Mouse (Mus musculus) layer of hippocampus, postnatal 10 days (tissue): ENCODE measurements at regions not wholly inside any gene's neighbourhood (a gene's known extent, or its start where the extent isn't known, plus 50 kb on each side); places are given as distances from the start of the nearest gene placed in this dataset.

Experiments used
- DNase-seq, 2 experiments: peaks; one replicate each; pipeline ENCODE4 v3.0.0; 2021; ENCODE audit warnings: low spot score in 2 of 2

DNA sequence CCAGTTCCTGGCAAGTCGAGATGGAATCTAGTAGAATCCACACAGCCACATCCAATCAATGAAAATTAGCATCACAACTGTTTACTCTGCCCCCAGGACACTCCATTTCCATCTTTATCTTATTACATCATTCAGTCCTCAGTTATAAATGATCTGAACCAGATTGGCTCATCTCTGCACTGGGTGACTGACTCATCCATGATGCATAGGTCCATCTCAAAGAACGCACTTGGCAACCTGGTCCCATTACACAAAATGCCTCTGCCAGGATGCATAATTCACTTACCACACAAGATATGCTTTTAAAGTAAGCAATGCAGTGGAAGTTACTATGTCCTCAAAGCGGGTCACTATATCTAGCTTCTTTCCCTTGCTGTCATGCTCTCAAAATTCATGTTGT is 110.0 kb upstream of the Gria1 start:
- DNase-seq = no peak

DNA sequence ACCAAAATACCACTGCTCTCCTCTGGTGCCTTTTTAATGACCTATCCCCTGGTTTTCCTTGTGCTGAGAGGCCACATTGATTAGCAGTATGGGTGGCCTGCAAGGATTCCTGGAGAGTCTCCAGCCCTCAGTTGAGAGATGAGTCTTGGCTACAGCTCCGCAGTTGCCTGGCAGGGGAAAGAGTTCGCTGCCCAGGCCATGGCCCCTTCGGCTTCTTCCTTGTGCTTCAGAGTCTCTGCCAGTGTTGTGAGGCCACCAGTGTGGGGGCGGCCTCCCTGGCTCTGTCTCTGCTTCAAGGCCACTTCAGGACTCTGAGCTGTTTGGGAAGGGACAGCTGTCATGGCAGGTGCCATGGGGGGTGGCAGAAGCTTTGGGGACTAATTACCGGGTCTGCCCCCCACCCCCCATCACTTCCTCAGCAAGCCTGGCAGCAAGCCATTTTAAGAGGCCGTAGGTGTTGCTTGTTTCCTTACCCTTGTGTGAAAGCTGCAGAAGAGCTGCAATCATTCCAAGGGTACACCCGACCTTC is 85.8 kb upstream of the Gria1 start:
- peak; percentile 25 to 38 for DNase-seq

DNA sequence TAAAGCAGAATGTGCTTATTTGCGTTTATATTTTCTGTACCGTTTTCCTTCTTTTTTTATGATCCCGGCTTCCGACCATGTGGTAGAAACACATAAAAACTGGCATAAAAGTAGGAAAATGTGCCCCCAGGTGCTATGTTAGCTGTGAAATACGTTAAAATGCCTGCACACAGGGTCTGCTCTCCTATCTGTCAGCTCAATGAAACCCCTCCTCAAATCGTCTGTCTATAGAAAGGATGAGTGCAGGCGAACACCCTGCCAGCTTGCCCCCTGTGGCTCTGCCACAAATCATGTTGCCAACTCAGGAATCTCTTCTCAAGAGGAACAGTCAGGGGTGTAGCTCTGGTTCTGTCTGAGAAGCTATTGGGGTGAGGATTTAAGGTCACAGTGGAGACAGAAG is 78.4 kb upstream of the Gria1 start:
- DNase-seq = no peak

DNA sequence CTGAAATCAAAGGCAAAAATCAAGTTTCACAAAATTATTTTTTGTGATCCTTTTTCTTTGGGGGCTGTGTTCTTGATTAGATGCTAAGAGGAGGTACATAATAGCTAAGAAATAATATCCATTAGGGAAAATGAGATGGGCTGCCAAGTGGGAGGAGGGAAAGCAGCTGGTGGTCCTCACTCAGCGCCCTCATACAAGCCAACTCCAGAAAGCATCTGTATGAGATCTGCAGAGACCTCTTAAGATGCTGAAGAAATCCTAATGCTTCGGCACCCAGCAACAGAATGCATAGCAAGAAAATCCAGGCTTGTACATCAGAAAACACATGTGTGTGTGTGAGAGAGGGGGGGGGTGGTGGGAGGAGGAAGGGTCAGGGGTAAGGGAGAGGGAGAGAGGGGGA is 58.8 kb upstream of the Gria1 start:
- no peak for DNase-seq

DNA sequence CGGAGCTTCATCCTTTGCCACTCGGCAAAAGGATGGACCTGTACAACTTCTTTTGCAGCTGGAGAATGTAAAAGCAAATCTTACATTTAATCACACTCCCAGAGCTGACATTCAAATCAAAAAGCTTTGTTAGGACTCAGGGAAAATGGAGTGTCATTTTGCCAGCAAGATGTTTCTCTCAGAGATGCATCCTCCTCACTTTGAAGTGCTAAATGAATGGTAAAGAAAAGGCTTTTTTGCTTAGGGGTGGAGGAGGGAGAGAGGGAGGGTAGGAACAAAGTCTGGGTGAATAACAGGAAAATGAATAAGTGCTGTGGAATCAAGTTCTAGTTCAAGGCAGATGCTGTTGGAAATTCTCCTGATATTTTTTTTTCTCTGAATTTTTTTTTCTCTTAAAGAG is 53.4 kb upstream of the Gria1 start:
- no peak for DNase-seq
